In genomic region chr3:79333051-79333450, GRCm38 (mm10) we compare ENCODE assay signal across 22 mouse cellular contexts. TPM values are rescaled to one million over a fixed set of nuclear protein-coding genes. Genes with fewer than 3 reads are reported as not detected.
A peak's percentile ranks its signal among the peaks of the same experiment; 100 is the strongest.
DNase-seq lines count a peak whose midpoint lies in the region; ATAC-seq lines count a peak whose summit lies in the region.
"Had no signal": no experiment of that assay in that cellular context is flagged by ENCODE, and none has a peak within 500 bp of the region (broad histone marks: within the 10 kb centered on the region; RNA-seq: fewer than 3 reads in every experiment).

No protein-coding gene starts in this region.

- no peaks in the 10 kb centered on the region for H3K9me3 ChIP-seq in kidney, embryonic 14.5 days (ENCODE audit: control insufficient read depth, low read length)
- H3K9me3 ChIP-seq: heart, embryonic 13.5 days; hindbrain, embryonic 10.5 days; midbrain, embryonic 10.5 days had no signal

- peak; percentile 15 to 47 for DNase-seq in cerebellum, postnatal 14 days
- no peak for DNase-seq in cerebellum, adult 18-20 months
- peak; percentile 46 to 69 for DNase-seq in kidney, adult 8-10 months
- peak; percentile 3 for DNase-seq in adrenal gland, adult 8-10 months
- DNase-seq in kidney, postnatal 10 days: peak; percentile 52
- no peak for DNase-seq in right cerebral cortex, postnatal 4 days
- DNase-seq: cerebellum, postnatal 36 days; layer of hippocampus, postnatal 36 days; lung, postnatal 14 days; right cerebral cortex, postnatal 25 days; thymus, postnatal 14 days had no signal

- H3K27me3 ChIP-seq in kidney, embryonic 14.5 days (ENCODE audit: control insufficient read depth, insufficient read depth, low read length): no peaks in the 10 kb centered on the region
- H3K27me3 ChIP-seq: CH12.LX; heart, embryonic 13.5 days had no signal

- ATAC-seq in kidney, embryonic 14.5 days (ENCODE audit: low FRiP score, low TSS enrichment): no peak
- ATAC-seq: forebrain, embryonic 16.5 days had no signal

- no peaks in the 10 kb centered on the region for H3K4me1 ChIP-seq in kidney, embryonic 14.5 days (ENCODE audit: control insufficient read depth, insufficient read depth, low read length)

- no peaks in the 10 kb centered on the region for H3K36me3 ChIP-seq in kidney, embryonic 14.5 days (ENCODE audit: control insufficient read depth, insufficient read depth, low read length)
- H3K36me3 ChIP-seq: heart, embryonic 13.5 days; hindbrain, embryonic 10.5 days; midbrain, embryonic 10.5 days had no signal

- no peak overlapping the region for H3K4me2 ChIP-seq in kidney, embryonic 14.5 days (replicated peaks; ENCODE audit: low read depth, low read length)
- H3K4me2 ChIP-seq: heart, embryonic 13.5 days had no signal

- H3K4me3 ChIP-seq in kidney, embryonic 14.5 days (ENCODE audit: low read length): no peak overlapping the region
- H3K4me3 ChIP-seq: erythroblast, embryonic 14.5 days; heart, embryonic 13.5 days; hindbrain, embryonic 10.5 days; midbrain, embryonic 10.5 days had no signal

- 86% methylated on average over 7 of the region's 7 CpGs for WGBS in kidney, embryonic 14.5 days

- H3K27ac ChIP-seq in kidney, embryonic 14.5 days (ENCODE audit: low read depth, low read length): no peak overlapping the region
- H3K27ac ChIP-seq: heart, embryonic 13.5 days; hindbrain, embryonic 10.5 days; liver, embryonic 14.5 days; midbrain, embryonic 10.5 days; stomach, postnatal 0 days had no signal

- H3K9ac ChIP-seq in kidney, embryonic 14.5 days (ENCODE audit: low read depth, low read length): no peak overlapping the region
- H3K9ac ChIP-seq: heart, embryonic 13.5 days; liver, embryonic 14.5 days had no signal

RNA-seq across cellular contexts. Expression of gene Gm17359, which starts 3.4 kb away (rescaled TPM):
- polyA plus RNA-seq in kidney, embryonic 14.5 days (2014; fragmentation: Nextera tagmentation; extraction: Ambion mirVana): not detected in 2 replicates
- total RNA-seq in adrenal gland, adult 8-10 months (2022): not detected
- total RNA-seq: CH12.LX; layer of hippocampus, adult 18-20 months; layer of hippocampus, postnatal 36 days; left cerebral cortex, postnatal 25 days had no signal
- polyA plus RNA-seq: erythroblast, embryonic 14.5 days; forebrain, embryonic 16.5 days; heart, embryonic 13.5 days; hindbrain, embryonic 10.5 days; liver, embryonic 14.5 days; stomach, postnatal 0 days had no signal

RNA-seq across cellular contexts. Expression of gene Rapgef2, which starts 46.7 kb away (rescaled TPM):
- 6.1 and 9.0 TPM in 2 replicates for polyA plus RNA-seq in kidney, embryonic 14.5 days (2014; fragmentation: Nextera tagmentation; extraction: Ambion mirVana)
- total RNA-seq in adrenal gland, adult 8-10 months (2022): 10 to 100 TPM; 21.3 to 32.2 (median 26.2) TPM

Comparison
In these comparisons a context has a peak if more than half of its experiments do, and no peak if none do; other contexts are left out.
1. DNase-seq: peak in cerebellum, postnatal 14 days (2 of 2), kidney, adult 8-10 months (2 of 2), adrenal gland, adult 8-10 months (single experiment) and kidney, postnatal 10 days (single experiment); none in cerebellum, adult 18-20 months (0 of 2) and right cerebral cortex, postnatal 4 days (single experiment).